Mouse (Mus musculus) lung, adult 2 months (tissue): ENCODE results near the gene Klhl42.

Experiments used
- CTCF ChIP-seq: fragments of 200-500 bp; IDR thresholded peaks from 2 replicates; pipeline ENCODE4 v1.5.1; 2011; ENCODE audit warnings: mild to moderate bottlenecking, low read length, control low read depth; ENCODE audit not compliant: insufficient read depth
- POLR2A ChIP-seq: fragments of 200-500 bp; IDR thresholded peaks from 2 replicates; pipeline ENCODE4 v1.6.1; 2011; ENCODE audit warnings: low read depth, mild to moderate bottlenecking, control low read depth, low read length, borderline replicate concordance; ENCODE audit errors: extremely low read depth

GRCm38 (mm10) chr6:147076878-147077277, 14.3 kb upstream of the Klhl42 start:
- no peak for TF ChIP-seq CTCF
- TF ChIP-seq POLR2A, result no peak
